Mouse (Mus musculus) CH12.LX (cell line): ENCODE data around the gene Ctnnd2. TPM values are rescaled to one million over a fixed set of nuclear protein-coding genes. Genes with fewer than 3 reads are reported as not detected.

ENCODE experiments used
- DNase-seq: peaks from one replicate; pipeline ENCODE4 v3.0.0-alpha.2; 2013; ENCODE audit errors: extremely low read depth
- H3K27ac ChIP-seq: 2 replicates; pipeline ENCODE4 v1.5.1; 2012; ENCODE audit warnings: low read depth, mild to moderate bottlenecking, control low read depth, moderate library complexity; ENCODE audit not compliant: insufficient read depth
- H3K27me3 ChIP-seq: replicated peaks from 2 replicates; pipeline ENCODE3; 2012; ENCODE audit warnings: inconsistent platforms
- H3K36me3 ChIP-seq, 2 experiments: replicated peaks in 1 of 2; 2 replicates each; pipeline versions ENCODE3 to v1.6.1; 2012; ENCODE audit warnings: inconsistent platforms in 1 of 2, low read length in 1 of 2, mild to moderate bottlenecking in 1 of 2, mixed read lengths in 1 of 2, moderate library complexity in 1 of 2; ENCODE audit not compliant: control insufficient read depth in 1 of 2, insufficient read depth in 1 of 2
- H3K4me1 ChIP-seq, 2 experiments: 2 replicates each; pipeline ENCODE4 v1.6.1; 2012; ENCODE audit warnings: inconsistent platforms in 1 of 2, moderate library complexity in 1 of 2; ENCODE audit not compliant: insufficient read depth in 2 of 2, control insufficient read depth in 1 of 2
- H3K4me2 ChIP-seq: 2 replicates; pipeline ENCODE4 v1.6.1; 2012; ENCODE audit warnings: low read depth, mild to moderate bottlenecking, control low read depth; ENCODE audit not compliant: poor library complexity, insufficient read depth, severe bottlenecking
- H3K4me3 ChIP-seq, 3 experiments: fragments of 150-350 bp in 1 of 3; sonication (generic) in 1 of 3; replicated peaks in 1 of 3; 2 replicates each; pipeline versions ENCODE3 to v1.5.1; 2011 to 2012; ENCODE audit warnings: low read depth in 2 of 3, low read length in 2 of 3, mild to moderate bottlenecking in 2 of 3, moderate library complexity in 2 of 3, control low read depth in 1 of 3, improper control_type of control experiment in 1 of 3, inconsistent platforms in 1 of 3, mixed read lengths in 1 of 3; ENCODE audit not compliant: poor library complexity in 1 of 3
- H3K79me2 ChIP-seq: replicated peaks from 2 replicates; pipeline ENCODE4 v1.6.1; 2012; ENCODE audit warnings: mild to moderate bottlenecking, moderate library complexity; ENCODE audit not compliant: control insufficient read depth, poor library complexity, insufficient read depth, severe bottlenecking; ENCODE audit errors: extremely low read depth
- H3K9ac ChIP-seq: 2 replicates; pipeline ENCODE4 v1.6.1; 2012; ENCODE audit warnings: low read depth, mild to moderate bottlenecking, control low read depth, moderate library complexity; ENCODE audit not compliant: insufficient read depth
- H3K9me3 ChIP-seq: replicated peaks from 2 replicates; pipeline ENCODE3; 2012; ENCODE audit warnings: low read length, inconsistent platforms, mixed read lengths
- CHD1 ChIP-seq: IDR thresholded peaks from 2 replicates; pipeline ENCODE4 v1.6.1; 2012; ENCODE audit warnings: low read depth, low read length, improper control_type of control experiment, inconsistent platforms
- CHD2 ChIP-seq: IDR thresholded peaks from 2 replicates; pipeline ENCODE4 v1.6.1; 2011; ENCODE audit warnings: low read length, improper control_type of control experiment
- CTCF ChIP-seq, 2 experiments: IDR thresholded peaks in 1 of 2; conservative IDR thresholded peaks in 1 of 2; 2 replicates each; pipeline ENCODE4 v1.5.1; 2011 to 2012; ENCODE audit warnings: low read depth in 2 of 2, low read length in 2 of 2, improper control_type of control experiment in 1 of 2, inconsistent platforms in 1 of 2, mild to moderate bottlenecking in 1 of 2, moderate library complexity in 1 of 2
- HCFC1 ChIP-seq: IDR thresholded peaks from 2 replicates; pipeline ENCODE4 v1.6.1; 2012; ENCODE audit warnings: low read depth, mild to moderate bottlenecking, inconsistent platforms, low read length, improper control_type of control experiment
- JUN ChIP-seq: IDR thresholded peaks from 2 replicates; pipeline ENCODE4 v1.6.1; 2011; ENCODE audit warnings: low read depth, mild to moderate bottlenecking, low read length, improper control_type of control experiment, moderate library complexity; ENCODE audit not compliant: insufficient read depth
- JUND ChIP-seq: conservative IDR thresholded peaks from 2 replicates; pipeline ENCODE4 v1.6.1; 2011; ENCODE audit warnings: low read depth, low read length, improper control_type of control experiment
- KAT2A ChIP-seq: IDR thresholded peaks from 2 replicates; pipeline ENCODE4 v1.6.1; 2012; ENCODE audit warnings: low read length, improper control_type of control experiment, inconsistent platforms; ENCODE audit not compliant: insufficient replicate concordance
- MAFK ChIP-seq: IDR thresholded peaks from 2 replicates; pipeline ENCODE4 v1.6.1; 2011; ENCODE audit warnings: low read length, improper control_type of control experiment; ENCODE audit not compliant: insufficient replicate concordance
- MAX ChIP-seq: IDR thresholded peaks from 2 replicates; pipeline ENCODE4 v1.6.1; 2011; ENCODE audit warnings: low read length, improper control_type of control experiment
- MEF2A ChIP-seq: IDR thresholded peaks from 2 replicates; pipeline ENCODE4 v1.6.1; 2014; ENCODE audit warnings: low read depth, mild to moderate bottlenecking, inconsistent platforms, low read length, improper control_type of control experiment, borderline replicate concordance
- MXI1 ChIP-seq: IDR thresholded peaks from 2 replicates; pipeline ENCODE4 v1.6.1; 2011; ENCODE audit warnings: mild to moderate bottlenecking, low read depth, low read length, improper control_type of control experiment
- NRF1 ChIP-seq: IDR thresholded peaks from 2 replicates; pipeline ENCODE4 v1.6.1; 2014; ENCODE audit warnings: low read depth, mild to moderate bottlenecking, inconsistent platforms, low read length, improper control_type of control experiment, moderate library complexity
- POLR2AphosphoS2 ChIP-seq: IDR thresholded peaks from 2 replicates; pipeline ENCODE4 v1.6.1; 2011; ENCODE audit warnings: low read depth, low read length, improper control_type of control experiment
- RAD21 ChIP-seq: IDR thresholded peaks from 2 replicates; pipeline ENCODE4 v1.6.1; 2011; ENCODE audit warnings: low read depth, mild to moderate bottlenecking, low read length, improper control_type of control experiment, moderate library complexity
- SIN3A ChIP-seq: IDR thresholded peaks from 2 replicates; pipeline ENCODE4 v1.6.1; 2012; ENCODE audit warnings: low read length, improper control_type of control experiment, inconsistent platforms
- SMC3 ChIP-seq: IDR thresholded peaks from 2 replicates; pipeline ENCODE4 v1.6.1; 2011; ENCODE audit warnings: low read depth, low read length, improper control_type of control experiment
- TBP ChIP-seq: conservative IDR thresholded peaks from 2 replicates; pipeline ENCODE4 v1.6.1; 2011; ENCODE audit warnings: low read depth, low read length, improper control_type of control experiment
- UBTF ChIP-seq: IDR thresholded peaks from 2 replicates; pipeline ENCODE4 v1.6.1; 2012; ENCODE audit warnings: low read depth, mild to moderate bottlenecking, inconsistent platforms, low read length, improper control_type of control experiment, moderate library complexity
- USF1 ChIP-seq: IDR thresholded peaks from 2 replicates; pipeline ENCODE4 v1.6.1; 2014; ENCODE audit warnings: low read depth, mild to moderate bottlenecking, inconsistent platforms, low read length, improper control_type of control experiment
- USF2 ChIP-seq: conservative IDR thresholded peaks from 2 replicates; pipeline ENCODE4 v1.6.1; 2011; ENCODE audit warnings: low read depth, low read length, improper control_type of control experiment
- ZMIZ1 ChIP-seq: IDR thresholded peaks from 2 replicates; pipeline ENCODE4 v1.6.1; 2012; ENCODE audit warnings: low read depth, mild to moderate bottlenecking, inconsistent platforms, low read length, improper control_type of control experiment
- ZNF384 ChIP-seq: IDR thresholded peaks from 2 replicates; pipeline ENCODE4 v1.6.1; 2012; ENCODE audit warnings: low read depth, low read length, improper control_type of control experiment, inconsistent platforms
- dilution Hi-C: fragments of 300-500 bp; cut with MboI; formaldehyde crosslinking; loops from 2 replicates; pipeline ENCODE4 v1.14.3; 2020; ENCODE audit warnings: low sequenced_read_pairs; ENCODE audit not compliant: extremely low pct_unique_long_range_greater_than_20kb, extremely low pct_ligation_motif_present
- in situ Hi-C: fragments of 300-500 bp; cut with MboI; formaldehyde crosslinking; loops from 3 replicates; pipeline ENCODE4 v1.14.3; 2019; ENCODE audit warnings: low sequenced_read_pairs, low pct_ligation_motif_present, low pct_unique_long_range_greater_than_20kb, mixed read lengths
- polyA plus RNA-seq: library from polyadenylated mRNA; unstranded; fragments of >175 nt; gene quantifications from 2 replicates; pipeline ENCODE4 v1.2.1, GENCODE M21; 2012; ENCODE audit warnings: low read depth; ENCODE audit not compliant: insufficient read length
- total RNA-seq, 2 experiments: library from RNA; depleted of rRNA; stranded (reverse); fragments of 300-350 nt in 1 of 2; fragments of >200 nt in 1 of 2; gene quantifications; 2 replicates each; pipeline ENCODE4 v1.2.3; 2012 to 2014

The Ctnnd2 gene
- total and polyA plus RNA-seq, 3 experiments = 0.23 TPM; not detected in 2

GRCm38 (mm10) chr15:30719226-30719625 is 546.8 kb downstream of the Ctnnd2 start:
- dilution Hi-C loops (no loop called here), in situ Hi-C loops (no loop called here)
- TF ChIP-seq ZNF384 (no peak), MXI1 (no peak), CHD1 (no peak), MAFK (no peak), UBTF (no peak), KAT2A (no peak), JUND (no peak), USF2 (no peak), ZMIZ1 (no peak), HCFC1 (no peak), MAX (no peak), USF1 (no peak), POLR2AphosphoS2 (no peak), NRF1 (no peak), RAD21 (no peak), SIN3A (no peak)
- no peak overlapping the region for H3K4me2 ChIP-seq
- H3K27me3 ChIP-seq = no peaks in the 10 kb centered on the region
- DNase-seq = no peak
- no peak overlapping the region for H3K4me3 ChIP-seq
- no peaks in the 10 kb centered on the region for H3K36me3 ChIP-seq
- no peaks in the 10 kb centered on the region for H3K79me2 ChIP-seq
- no peak overlapping the region for H3K9ac ChIP-seq
- H3K4me1 ChIP-seq = peaks cover 0 to 22% of the 10 kb centered on the region in 2 experiments; a peak in 2 of 4 replicates
- H3K9me3 ChIP-seq = no peaks in the 10 kb centered on the region
- no peak overlapping the region for H3K27ac ChIP-seq

DNA sequence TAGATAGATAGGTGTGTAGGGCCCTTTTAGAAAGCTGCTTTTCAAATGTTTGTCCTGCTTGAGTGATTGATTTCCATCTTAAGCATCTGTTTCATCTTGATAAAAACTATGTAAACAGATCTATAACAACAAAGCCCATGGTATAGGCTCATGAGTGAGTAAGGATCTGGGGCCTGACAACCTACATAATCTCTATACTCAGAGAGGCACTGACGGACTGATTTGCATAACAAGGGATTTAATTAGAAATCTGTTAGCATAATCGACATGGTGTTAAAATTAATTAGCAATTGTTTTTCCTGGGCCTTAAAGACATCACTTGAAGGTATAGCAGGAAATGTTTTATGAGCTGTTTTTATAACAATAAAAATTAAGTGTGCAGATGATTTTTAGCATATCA is 548.7 kb downstream of the Ctnnd2 start:
- no peaks in the 10 kb centered on the region for H3K79me2 ChIP-seq

More for the DNA sequence above, 548.7 kb downstream of the Ctnnd2 start:
- Histone ChIP-seq H3K9ac (no peak overlapping the region), H3K4me2 (no peak overlapping the region), H3K27ac (no peak overlapping the region), H3K4me3 (no peak overlapping the region), H3K9me3 (no peaks in the 10 kb centered on the region), H3K36me3 (no peaks in the 10 kb centered on the region), H3K4me1 (peaks cover 0 to 9% of the 10 kb centered on the region in 2 experiments; a peak in 1 of 4 replicates), H3K27me3 (no peaks in the 10 kb centered on the region)
- in situ Hi-C loops = no loop called here
- TF ChIP-seq MEF2A (no peak), CTCF (conservative IDR thresholded peaks at IDR 0.05 in 1 of 2, IDR thresholded peaks at IDR 0.05 in 1 of 2; ENCODE audit: low read depth in 2 of 2, low read length in 2 of 2) (no peak), CHD2 (no peak), UBTF (no peak), MXI1 (no peak), JUN (no peak), MAX (no peak), SMC3 (no peak), TBP (no peak)
- dilution Hi-C loops = no loop called here
- DNase-seq = no peak
